Mouse (Mus musculus) hindbrain, embryonic 10.5 days (tissue): ENCODE measurements around the gene Polr1c. TPM values are rescaled to one million over a fixed set of nuclear protein-coding genes. Genes with fewer than 3 reads are reported as not detected.

Source experiments
- DNase-seq: peaks from one replicate; pipeline ENCODE4 v3.0.0-alpha.2; 2017; ENCODE audit warnings: low spot score
- H3K27ac ChIP-seq: fragments of 300-500 bp; sonication (generic); 2 replicates; pipeline ENCODE4 v1.5.1; 2016; ENCODE audit warnings: mild to moderate bottlenecking, moderate library complexity
- H3K27me3 ChIP-seq: fragments of 300-500 bp; sonication (generic); 2 replicates; pipeline ENCODE4 v1.6.1; 2016; ENCODE audit warnings: mild to moderate bottlenecking; ENCODE audit not compliant: poor library complexity, insufficient read depth, severe bottlenecking
- H3K36me3 ChIP-seq: fragments of 300-500 bp; sonication (generic); 2 replicates; pipeline ENCODE4 v1.6.1; 2016; ENCODE audit warnings: mild to moderate bottlenecking, moderate library complexity
- H3K4me1 ChIP-seq: fragments of 300-500 bp; sonication (generic); replicated peaks from 2 replicates; pipeline ENCODE4 v1.6.1; 2016; ENCODE audit warnings: mild to moderate bottlenecking
- H3K4me3 ChIP-seq: fragments of 300-500 bp; sonication (generic); 2 replicates; pipeline ENCODE4 v1.5.1; 2016; ENCODE audit warnings: mild to moderate bottlenecking, moderate library complexity
- H3K9me3 ChIP-seq: fragments of 300-500 bp; sonication (generic); 2 replicates; pipeline ENCODE4 v1.6.1; 2016; ENCODE audit warnings: mild to moderate bottlenecking, moderate library complexity
- WGBS: fragments of 180-500 bp; shearing (Covaris S2); methylation state at CpG from one replicate; pipeline ENCODE4 v1.1.7; 2016; 5-methylcytosine and 5-hydroxymethylcytosine counted together
- polyA plus RNA-seq: library from polyadenylated mRNA; unstranded; fragments of >200 nt; fragmentation: Nextera tagmentation; extraction: Ambion mirVana; gene quantifications from 2 replicates; pipeline ENCODE4 v1.2.1, GENCODE M21; 2016

Gene Polr1c
- polyA plus RNA-seq, 1 experiment from 2014 or later, result 107 TPM

GRCm38 (mm10) chr17:46258279-46259053, 10.6 kb upstream of the Polr1c start:
- Histone ChIP-seq H3K27me3 (peaks cover 29% of the 10 kb centered on the region), H3K27ac (no peak overlapping the region), H3K9me3 (0 out of 2 replicates have a peak, but pooled peaks cover 4% of the 10 kb centered on the region), H3K36me3 (peaks cover 72% of the 10 kb centered on the region), H3K4me1 (peaks cover 21% of the 10 kb centered on the region), H3K4me3 (no peak overlapping the region)
- WGBS, result 88% methylated on average over 30 of the region's 30 CpGs
- no peak for DNase-seq

DNA sequence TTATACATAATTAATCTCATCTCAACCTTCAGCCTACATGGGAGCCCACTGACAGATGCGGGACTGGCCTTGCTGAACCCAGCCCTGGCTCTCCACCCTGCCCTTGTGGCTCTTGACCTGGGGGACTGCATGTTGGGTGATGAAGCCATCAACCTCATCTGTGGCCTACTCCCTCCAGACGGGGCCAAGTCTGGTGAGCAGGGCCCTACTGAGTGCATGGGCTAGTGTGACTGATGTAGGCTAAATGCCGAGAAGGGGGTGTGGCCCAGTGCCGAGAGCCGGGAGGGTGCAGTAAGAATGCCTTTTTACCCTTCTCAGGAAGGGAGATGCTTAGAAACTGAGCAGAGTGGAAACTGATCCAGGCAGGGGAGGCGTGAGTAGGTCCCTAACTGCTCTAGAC, 7.3 kb upstream of the Polr1c start:
- 35% methylated on average over 6 of the region's 6 CpGs for WGBS
- Histone ChIP-seq H3K4me3 (peak overlapping the region; percentile 80; the same call in 1 of the 2 replicates), H3K27me3 (peaks cover 29% of the 10 kb centered on the region), H3K27ac (no peak overlapping the region), H3K9me3 (0 out of 2 replicates have a peak, but pooled peaks cover 4% of the 10 kb centered on the region), H3K36me3 (peaks cover 63% of the 10 kb centered on the region), H3K4me1 (peaks cover 28% of the 10 kb centered on the region)
- DNase-seq, result no peak

- Histone ChIP-seq H3K4me3 (peak overlapping the region; percentile 80), H3K36me3 (peaks cover 63% of the 10 kb centered on the region), H3K27ac (peak overlapping the region; percentile 82), H3K9me3 (0 out of 2 replicates have a peak, but pooled peaks cover 4% of the 10 kb centered on the region), H3K27me3 (peaks cover 29% of the 10 kb centered on the region), H3K4me1 (peaks cover 34% of the 10 kb centered on the region)
- DNase-seq, result no peak
- WGBS, result 1% methylated on average over 53 of the region's 54 CpGs
Observed at GRCm38 (mm10) chr17:46254106-46254505, 6.3 kb upstream of the Polr1c start.

DNA sequence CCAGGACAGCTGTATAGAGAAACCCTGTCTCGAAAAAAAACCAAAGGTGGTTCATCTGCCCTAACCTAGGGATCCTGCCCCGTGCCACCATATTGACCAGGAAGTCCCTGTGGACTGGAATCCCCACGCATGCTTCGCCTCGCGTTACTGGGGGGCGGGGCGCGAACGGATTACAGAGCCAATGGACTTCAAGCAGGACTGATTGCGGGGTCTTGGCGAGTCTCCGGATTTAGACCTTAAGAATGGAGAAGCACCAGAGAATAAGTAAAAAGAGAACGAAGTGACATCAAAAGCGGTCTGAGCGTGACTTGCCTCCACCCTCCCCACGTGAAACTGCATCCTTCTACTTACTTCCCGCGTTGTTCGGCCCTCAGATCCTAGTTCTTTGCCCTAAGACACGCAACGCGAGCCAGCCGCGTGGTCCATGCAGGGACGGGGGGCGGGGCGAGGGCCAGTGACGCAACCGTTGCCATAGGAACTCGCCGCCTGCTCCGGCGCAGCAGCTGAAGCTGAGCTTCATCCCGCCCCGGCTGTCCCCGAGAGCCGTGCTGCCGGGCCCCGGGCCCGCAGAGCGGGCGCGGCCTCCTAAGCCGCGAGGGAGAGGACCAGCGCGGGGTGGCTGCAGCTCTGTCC, 5.7 kb upstream of the Polr1c start, which contains the start of gene Lrrc73:
Gene Lrrc73, plus strand, starts transcription at position 80 of the 633 bp plus-strand sequence.
- DNase-seq, result peak; percentile 93
- Histone ChIP-seq H3K27ac (peak within 1 kb of the TSS; percentile 82), H3K4me1 (peaks cover 39% of the 10 kb centered on the region), H3K4me3 (peak within 1 kb of the TSS; percentile 80), H3K9me3 (0 out of 2 replicates have a peak, but pooled peaks cover 4% of the 10 kb centered on the region), H3K36me3 (peaks cover 60% of the 10 kb centered on the region), H3K27me3 (peaks cover 29% of the 10 kb centered on the region)
- WGBS, result 2% methylated on average over 48 of the region's 48 CpGs

DNA sequence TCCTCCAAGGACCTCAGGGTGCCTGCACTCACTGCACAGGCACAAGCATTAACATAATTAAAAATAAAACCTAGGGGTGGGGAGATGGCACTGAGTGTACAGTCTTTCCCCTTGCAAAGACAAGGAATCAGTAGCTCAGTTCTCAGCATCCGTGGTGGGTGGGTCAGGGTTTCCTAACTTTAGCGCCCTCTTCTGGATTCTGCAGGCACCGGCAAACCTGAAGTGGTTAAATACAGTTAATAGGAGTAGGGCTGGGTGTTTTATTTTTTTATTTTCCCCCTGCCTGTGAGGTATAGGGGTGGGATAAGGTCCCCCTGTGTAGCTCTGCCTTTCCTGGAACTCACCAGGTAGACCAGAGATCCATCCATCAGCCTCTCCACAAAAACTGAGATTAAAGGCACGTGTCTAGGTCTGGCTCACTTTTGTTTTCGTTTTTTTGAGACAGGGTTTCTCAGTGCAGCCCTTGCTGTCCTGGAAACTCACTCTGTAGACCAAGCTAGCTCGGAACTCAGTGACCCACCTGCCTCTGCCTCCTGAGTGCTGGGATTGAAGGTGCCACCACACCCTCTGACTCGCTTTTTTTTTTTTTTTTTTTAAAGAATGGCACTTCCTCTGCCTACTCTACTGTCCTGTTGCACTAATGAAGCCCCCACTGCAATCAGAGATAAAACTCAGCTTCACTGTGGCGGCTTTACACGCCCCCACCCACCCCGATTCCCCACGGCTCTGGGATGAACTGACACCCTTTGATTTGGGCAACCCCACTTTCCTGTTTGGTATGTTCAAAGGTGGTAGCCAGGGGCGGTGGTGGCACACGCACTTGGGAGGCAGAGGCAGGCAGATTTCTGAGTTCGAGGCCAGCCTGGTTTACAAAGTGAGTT, 5.0 kb upstream of the Polr1c start:
- peaks cover 29% of the 10 kb centered on the region for H3K27me3 ChIP-seq
- peak overlapping the region; percentile 80 for H3K4me3 ChIP-seq
- 0 out of 2 replicates have a peak, but pooled peaks cover 4% of the 10 kb centered on the region for H3K9me3 ChIP-seq
- WGBS, result 54% methylated on average over 14 of the region's 14 CpGs
- DNase-seq, result peak; percentile 43
- H3K27ac ChIP-seq, result no peak overlapping the region
- peaks cover 52% of the 10 kb centered on the region for H3K36me3 ChIP-seq
- H3K4me1 ChIP-seq, result peaks cover 42% of the 10 kb centered on the region

DNA sequence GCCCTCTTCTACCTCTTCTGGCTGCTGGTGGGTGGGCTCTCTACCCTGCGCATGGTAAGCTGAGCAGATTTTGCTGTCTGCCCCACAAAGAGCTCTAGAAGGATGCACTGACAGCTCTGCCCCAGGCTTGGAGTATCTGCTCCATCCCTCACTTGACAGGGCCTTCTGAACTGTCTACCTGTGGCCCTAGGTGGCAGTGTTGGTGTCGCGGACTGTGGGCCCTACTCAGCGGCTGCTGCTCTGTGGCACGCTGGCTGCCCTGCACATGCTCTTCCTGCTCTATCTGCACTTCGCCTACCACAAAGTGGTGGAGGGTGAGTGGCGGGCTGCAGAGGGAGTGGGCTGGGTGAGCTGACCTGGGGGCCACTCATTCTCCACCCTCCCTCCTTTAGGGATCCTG, 3.3 kb upstream of the Polr1c start:
- Histone ChIP-seq H3K27ac (no peak overlapping the region), H3K27me3 (peaks cover 23% of the 10 kb centered on the region), H3K4me3 (0 out of 2 replicates have a peak overlapping the region, but pooled peaks have one; percentile 11), H3K9me3 (no peaks in the 10 kb centered on the region), H3K36me3 (peaks cover 43% of the 10 kb centered on the region), H3K4me1 (peaks cover 51% of the 10 kb centered on the region)
- DNase-seq, result no peak
- WGBS, result 83% methylated on average over 7 of the region's 7 CpGs

DNA sequence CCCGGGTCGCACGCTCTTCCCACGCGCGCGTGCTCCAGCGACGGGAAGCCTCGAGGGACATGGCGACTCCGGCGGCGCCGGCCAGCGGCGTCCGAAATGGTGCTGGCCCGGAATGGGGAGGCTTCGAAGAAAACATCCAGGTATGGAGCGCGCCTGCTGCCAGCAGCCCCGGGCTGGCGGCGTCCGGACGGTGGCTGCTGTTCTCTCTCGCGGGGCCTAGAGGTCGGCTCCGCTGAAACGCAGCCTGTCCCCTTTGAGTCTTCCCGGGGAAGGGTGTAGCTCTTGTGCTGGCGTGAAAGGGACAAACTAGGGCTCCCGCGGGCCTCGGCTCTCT, 302 bp upstream of the Polr1c start:
- H3K27ac ChIP-seq, result peak overlapping the region; percentile 94
- 1% methylated on average over 37 of the region's 37 CpGs for WGBS
- no peak for DNase-seq
- no peaks in the 10 kb centered on the region for H3K27me3 ChIP-seq
- peaks cover 27% of the 10 kb centered on the region for H3K4me1 ChIP-seq
- H3K9me3 ChIP-seq, result no peaks in the 10 kb centered on the region
- H3K36me3 ChIP-seq, result peaks cover 74% of the 10 kb centered on the region
- H3K4me3 ChIP-seq, result peak overlapping the region; percentile 98

GRCm38 (mm10) chr17:46244579-46244978, 3.3 kb downstream of the Polr1c start:
- Histone ChIP-seq H3K27me3 (no peaks in the 10 kb centered on the region), H3K36me3 (peaks cover 79% of the 10 kb centered on the region), H3K4me1 (peaks cover 22% of the 10 kb centered on the region), H3K9me3 (no peaks in the 10 kb centered on the region), H3K4me3 (0 out of 2 replicates have a peak overlapping the region, but pooled peaks have one; percentile 9), H3K27ac (no peak overlapping the region)
- DNase-seq, result no peak
- 83% methylated on average over 10 of the region's 10 CpGs for whole genome bisulfite sequencing

DNA sequence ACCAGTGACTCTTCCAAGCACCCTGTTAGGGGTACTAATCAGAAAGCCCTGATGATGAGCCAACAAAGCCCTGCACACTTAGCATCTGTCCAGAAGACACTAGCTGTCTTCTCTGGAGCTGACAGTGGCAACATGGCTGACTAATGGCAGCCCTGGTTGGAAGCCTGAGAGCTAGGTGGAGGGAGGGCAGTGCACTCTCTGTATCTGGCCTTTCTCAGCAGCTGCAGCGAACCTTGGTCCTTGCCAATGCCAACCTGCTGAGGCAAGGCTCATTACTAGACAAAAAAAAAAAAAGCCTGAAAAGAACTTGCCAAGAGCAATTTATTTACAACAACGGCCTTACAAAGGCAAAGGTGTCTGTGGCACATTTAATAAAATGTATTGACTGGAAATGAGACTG, 4.2 kb downstream of the Polr1c start:
- WGBS, result 77% methylated on average over 2 of the region's 2 CpGs
- Histone ChIP-seq H3K9me3 (no peaks in the 10 kb centered on the region), H3K27ac (no peak overlapping the region), H3K4me3 (no peak overlapping the region), H3K36me3 (peaks cover 82% of the 10 kb centered on the region), H3K27me3 (no peaks in the 10 kb centered on the region), H3K4me1 (peaks cover 12% of the 10 kb centered on the region)
- DNase-seq, result no peak

GRCm38 (mm10) chr17:46242993-46243392, 4.9 kb downstream of the Polr1c start:
- 85% methylated on average over 4 of the region's 4 CpGs for WGBS
- DNase-seq, result no peak

GRCm38 (mm10) chr17:46242274-46242673, 5.6 kb downstream of the Polr1c start:
- H3K4me3 ChIP-seq, result no peak overlapping the region
- peaks cover 8% of the 10 kb centered on the region for H3K4me1 ChIP-seq
- no peak for DNase-seq
- 91% methylated on average over 13 of the region's 13 CpGs for WGBS
- H3K27me3 ChIP-seq, result no peaks in the 10 kb centered on the region
- no peak overlapping the region for H3K27ac ChIP-seq
- H3K9me3 ChIP-seq, result no peaks in the 10 kb centered on the region
- H3K36me3 ChIP-seq, result peaks cover 96% of the 10 kb centered on the region

More at GRCm38 (mm10) chr17:46242993-46243392, 4.9 kb downstream of the Polr1c start:
- Histone ChIP-seq H3K9me3 (no peaks in the 10 kb centered on the region), H3K27me3 (no peaks in the 10 kb centered on the region), H3K4me3 (no peak overlapping the region), H3K4me1 (peaks cover 8% of the 10 kb centered on the region), H3K36me3 (peaks cover 89% of the 10 kb centered on the region), H3K27ac (no peak overlapping the region)

- Histone ChIP-seq H3K4me3 (no peak overlapping the region), H3K36me3 (peaks cover 100% of the 10 kb centered on the region), H3K9me3 (no peaks in the 10 kb centered on the region), H3K27ac (no peak overlapping the region), H3K4me1 (peaks cover under 1% of the 10 kb centered on the region), H3K27me3 (no peaks in the 10 kb centered on the region)
- DNase-seq, result no peak
- 88% methylated on average over 11 of the region's 11 CpGs for WGBS
Observed at GRCm38 (mm10) chr17:46241471-46241870, 6.4 kb downstream of the Polr1c start.
